Mouse (Mus musculus) heart, postnatal 10 days (tissue): ENCODE results near the gene Rap2a. TPM values are rescaled to one million over a fixed set of nuclear protein-coding genes. Genes with fewer than 3 reads are reported as not detected.

ENCODE experiments used
- DNase-seq, 2 experiments: peaks; one replicate each; pipeline ENCODE4 v3.0.0; 2021
- intact Hi-C: fragments of 180-260 bp; cut with DNase I; formaldehyde crosslinking; loops from one replicate; pipeline ENCODE4 v1.15.1; 2025
- total RNA-seq, 2 experiments: library from RNA; stranded (reverse); gene quantifications; 2 replicates each; pipeline ENCODE4 v1.2.3; 2021

Gene Rap2a
- total RNA-seq: 10 to 100 TPM; 20.2 to 24.0 TPM

GRCm38 (mm10) chr14:120477982-120478568 lies at the start of gene Rap2a:
TSS of gene Rap2a (plus strand) at chr14:120478444.
- DNase-seq: peak; percentile 97
- intact Hi-C loops: loop anchor here (2.0 to 5.0 kb wide), 5 partner anchors 54 to 341 kb away; partner anchors contain the start of gene Mbnl2

DNA sequence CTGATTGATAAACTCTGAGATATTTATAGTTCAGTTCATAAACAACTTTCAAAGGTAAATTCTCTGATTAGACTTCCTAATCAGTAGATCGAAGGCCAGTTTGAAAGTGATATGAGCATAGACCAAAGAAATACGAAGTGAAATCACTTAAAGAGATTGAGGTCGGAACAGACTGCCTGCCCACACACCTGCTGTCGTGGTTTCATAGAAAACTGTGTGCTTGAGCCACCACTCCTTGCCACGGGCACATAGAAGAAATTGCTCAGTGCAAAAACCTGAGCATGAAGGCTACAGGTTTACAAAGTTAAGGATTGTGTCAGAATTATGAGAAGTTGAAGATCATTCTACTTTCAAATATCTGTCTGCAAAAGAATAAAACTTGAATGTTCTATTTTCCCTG lies 49.7 kb upstream of the Rap2a start:
- no peak for DNase-seq
- intact Hi-C loops: no loop called here

- intact Hi-C loops: no loop called here
- DNase-seq: peak in 1 of 2 experiments; percentile 32
Measured at GRCm38 (mm10) chr14:120432773-120433172, 45.5 kb upstream of the Rap2a start.

DNA sequence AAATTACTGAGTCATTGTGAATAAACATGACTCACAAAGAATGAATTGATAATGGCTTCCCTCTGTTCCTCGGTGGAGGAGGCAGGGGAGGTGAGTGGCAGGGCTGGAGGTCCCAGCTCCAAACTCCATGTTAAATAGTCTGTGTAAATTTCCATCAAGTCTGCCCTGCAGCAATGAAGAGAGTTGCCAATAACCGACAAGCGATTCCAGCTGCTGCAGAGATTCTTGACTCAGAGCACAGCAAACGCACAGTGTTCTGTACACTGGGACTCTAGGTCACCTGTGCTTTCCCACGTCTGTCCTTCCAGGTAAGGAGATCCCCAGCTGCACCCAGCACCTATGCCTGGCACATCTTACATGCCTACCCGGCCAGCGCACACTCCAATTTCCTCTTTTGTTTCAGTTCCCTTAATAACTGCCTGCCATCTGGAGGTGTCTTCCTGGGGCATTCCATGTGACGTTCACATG lies 44.3 kb upstream of the Rap2a start:
- DNase-seq: no peak
- intact Hi-C loops: no loop called here

DNA sequence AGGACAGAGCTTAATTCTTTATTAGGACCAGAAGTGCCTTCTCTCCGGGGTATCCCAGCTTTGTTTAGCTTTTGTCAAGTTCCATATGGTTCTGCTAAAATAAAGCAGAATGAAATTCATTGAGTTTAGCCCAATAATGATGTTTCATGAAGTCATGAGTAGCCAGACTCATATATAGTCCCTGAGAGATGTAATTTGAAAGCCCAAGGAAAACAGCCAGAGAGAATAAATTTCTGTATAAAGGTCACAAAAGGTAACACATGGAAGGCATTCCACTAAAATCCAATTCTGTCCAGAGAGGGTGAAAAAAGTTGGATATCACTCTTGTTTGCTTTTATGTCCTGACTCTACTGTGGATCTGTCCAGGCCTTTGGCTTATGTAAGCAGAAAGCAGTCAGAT lies 43.4 kb upstream of the Rap2a start:
- intact Hi-C loops: no loop called here
- no peak for DNase-seq

DNA sequence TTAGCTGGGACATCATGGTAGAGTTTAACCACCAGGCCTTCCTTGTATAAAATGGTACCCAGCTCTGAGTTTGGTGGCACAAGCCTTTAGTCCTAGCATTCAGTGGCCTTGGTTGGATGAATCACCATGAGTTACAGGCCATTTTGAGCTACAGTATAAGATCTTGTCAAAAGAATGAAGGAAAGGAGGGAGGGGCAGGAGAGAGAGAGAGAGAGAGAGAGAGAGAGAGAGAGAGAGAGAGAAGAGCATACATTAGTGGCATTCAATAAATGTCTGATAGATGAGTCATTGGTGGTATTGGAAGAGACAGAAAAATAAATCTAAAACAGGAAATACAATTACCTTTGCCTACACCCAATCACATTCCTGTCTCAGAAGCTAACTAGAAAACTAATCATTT lies 37.5 kb upstream of the Rap2a start:
- intact Hi-C loops: no loop called here
- DNase-seq: no peak

DNA sequence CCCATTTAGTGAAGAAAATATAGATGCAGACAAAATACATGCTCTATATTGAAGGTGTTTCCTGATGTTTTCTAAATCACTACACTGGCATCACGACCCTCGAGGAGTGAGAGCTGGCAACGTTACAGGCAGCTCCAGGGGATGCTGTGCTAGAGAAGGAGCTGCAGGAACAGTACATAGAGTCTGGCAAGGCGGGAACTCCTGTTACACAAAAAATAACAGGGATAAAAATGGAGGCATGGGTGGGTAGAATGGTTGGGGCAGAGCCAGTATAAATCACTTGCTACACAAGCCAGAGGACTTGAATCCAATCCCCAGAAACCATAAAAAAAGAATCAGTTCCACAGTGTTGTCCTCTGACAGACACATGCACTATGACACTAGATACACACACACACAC lies 37.0 kb upstream of the Rap2a start:
- intact Hi-C loops: no loop called here
- no peak for DNase-seq

DNA sequence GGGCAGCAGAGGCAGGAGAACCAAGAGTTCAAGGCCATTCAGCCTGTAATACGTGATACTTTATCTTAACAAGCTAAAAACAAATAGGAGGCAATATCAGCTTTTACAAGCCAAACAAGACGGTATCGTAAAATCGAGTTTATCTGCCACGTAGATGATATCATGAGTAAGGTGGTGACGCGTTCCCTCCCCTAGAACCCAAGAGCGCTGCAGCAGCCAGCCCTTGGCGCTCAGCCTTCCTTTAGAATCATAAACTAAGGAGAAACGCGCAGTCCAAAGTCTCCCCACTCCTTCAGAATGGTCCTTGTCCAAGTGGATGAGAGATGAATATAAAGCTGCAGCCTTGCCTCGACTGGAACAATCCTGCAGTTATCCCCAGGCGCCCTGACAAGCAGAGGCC lies 36.4 kb upstream of the Rap2a start:
- DNase-seq: no peak
- intact Hi-C loops: no loop called here

- intact Hi-C loops: no loop called here
Measured at GRCm38 (mm10) chr14:120454221-120454620, 24.0 kb upstream of the Rap2a start.

DNA sequence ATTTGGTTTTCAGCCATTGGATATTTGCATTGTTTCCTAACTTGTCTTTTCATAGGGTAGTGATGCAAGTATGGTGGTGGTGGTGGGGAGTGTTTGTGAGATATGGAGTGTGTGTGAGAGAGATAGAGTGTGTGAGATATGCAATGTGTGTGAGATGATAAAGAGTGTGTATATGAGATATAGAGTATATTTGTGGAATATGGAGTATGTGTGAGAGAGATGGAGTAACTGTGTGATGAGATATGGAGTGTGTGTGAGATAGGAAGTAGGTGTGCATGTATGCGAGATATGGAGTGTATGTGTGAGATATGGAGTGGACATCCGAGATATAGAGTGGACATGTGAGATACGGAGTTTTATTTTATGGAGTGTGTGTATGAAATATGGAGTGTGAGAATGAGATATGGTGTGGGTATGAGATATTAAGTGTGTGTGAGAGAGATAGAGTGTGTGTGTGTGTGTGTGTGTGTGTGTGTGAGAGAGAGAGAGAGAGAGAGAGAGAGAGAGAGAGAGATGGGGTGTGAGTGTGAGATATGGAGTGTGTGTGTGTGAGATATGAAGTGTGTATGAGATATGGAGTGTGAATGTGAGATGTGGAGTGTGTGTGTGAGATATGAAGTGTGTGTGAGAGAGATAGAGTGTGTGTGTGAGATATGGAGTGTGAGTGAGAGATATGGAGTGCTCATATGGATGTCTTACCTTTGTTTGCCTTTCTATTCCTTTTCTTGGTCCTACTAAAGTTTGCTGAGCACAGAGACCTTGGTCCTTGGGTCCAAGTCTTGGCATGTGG lies 14.1 kb upstream of the Rap2a start:
- no peak for DNase-seq
- intact Hi-C loops: no loop called here

More at GRCm38 (mm10) chr14:120454221-120454620, 24.0 kb upstream of the Rap2a start:
- DNase-seq: no peak

DNA sequence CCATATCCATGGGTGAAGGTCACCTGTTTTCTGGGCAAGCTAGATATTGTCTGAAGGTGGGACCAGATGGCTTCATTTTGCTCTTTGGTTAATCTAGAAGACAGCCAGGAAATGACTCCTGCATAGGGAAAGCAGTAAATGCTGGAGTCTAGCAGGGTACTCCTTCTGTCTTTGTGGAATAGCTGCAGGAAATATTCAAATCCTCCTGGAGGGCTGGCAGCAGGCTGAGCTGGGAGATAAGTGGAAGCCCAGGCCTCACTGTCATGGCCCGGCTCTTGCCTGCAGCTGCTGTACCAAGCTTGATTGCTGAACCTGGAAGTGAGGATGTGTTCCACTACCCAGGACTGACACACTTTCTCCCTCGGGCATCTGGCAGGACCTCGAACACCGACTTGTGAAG lies 11.4 kb upstream of the Rap2a start:
- intact Hi-C loops: no loop called here

DNA sequence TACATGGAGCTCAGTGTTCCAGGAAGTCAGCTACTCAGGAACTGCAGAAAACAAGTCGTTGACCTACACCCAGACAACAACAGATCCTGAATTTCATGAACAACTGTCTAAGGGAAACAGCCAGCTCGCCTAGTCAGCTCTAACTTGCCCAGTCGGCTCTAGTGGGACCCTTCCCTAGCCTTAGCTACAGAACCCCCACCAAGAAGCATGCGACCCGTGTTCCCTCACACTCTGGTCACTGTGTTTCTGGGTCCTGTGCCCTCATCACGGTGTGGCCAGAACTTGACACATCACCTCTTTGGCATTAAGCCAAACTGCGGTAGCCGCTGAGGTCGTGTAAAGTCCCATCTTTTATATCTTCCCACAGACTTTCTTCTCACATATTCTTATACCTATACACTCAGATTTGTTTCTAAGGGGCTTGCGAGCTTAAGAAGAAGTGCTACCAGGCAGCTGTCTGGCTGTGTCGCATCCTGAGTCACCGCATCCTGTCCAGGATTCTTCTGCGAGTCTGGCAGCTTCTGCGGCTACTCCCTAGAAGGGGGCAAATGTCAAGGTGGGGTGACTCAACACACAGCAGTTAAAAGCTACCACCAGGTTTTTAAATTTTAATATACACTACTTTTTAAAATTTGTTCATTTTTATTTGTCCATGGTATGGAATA lies 9.0 kb upstream of the Rap2a start:
- DNase-seq: no peak
- intact Hi-C loops: no loop called here

More for the DNA sequence above, 11.4 kb upstream of the Rap2a start:
- no peak for DNase-seq

- no peak for DNase-seq
- intact Hi-C loops: loop anchor here (5.0 kb wide), 4 partner anchors 56 to 339 kb away; partner anchors contain the start of gene Mbnl2
Measured at GRCm38 (mm10) chr14:120476186-120476697, 2.0 kb upstream of the Rap2a start.

- peak; percentile 98 to 99 for DNase-seq
- intact Hi-C loops: loop anchor here (5.0 kb wide), 4 partner anchors 55 to 340 kb away; partner anchors contain the start of gene Mbnl2
Measured at GRCm38 (mm10) chr14:120477288-120477981, 809 bp upstream of the Rap2a start.

DNA sequence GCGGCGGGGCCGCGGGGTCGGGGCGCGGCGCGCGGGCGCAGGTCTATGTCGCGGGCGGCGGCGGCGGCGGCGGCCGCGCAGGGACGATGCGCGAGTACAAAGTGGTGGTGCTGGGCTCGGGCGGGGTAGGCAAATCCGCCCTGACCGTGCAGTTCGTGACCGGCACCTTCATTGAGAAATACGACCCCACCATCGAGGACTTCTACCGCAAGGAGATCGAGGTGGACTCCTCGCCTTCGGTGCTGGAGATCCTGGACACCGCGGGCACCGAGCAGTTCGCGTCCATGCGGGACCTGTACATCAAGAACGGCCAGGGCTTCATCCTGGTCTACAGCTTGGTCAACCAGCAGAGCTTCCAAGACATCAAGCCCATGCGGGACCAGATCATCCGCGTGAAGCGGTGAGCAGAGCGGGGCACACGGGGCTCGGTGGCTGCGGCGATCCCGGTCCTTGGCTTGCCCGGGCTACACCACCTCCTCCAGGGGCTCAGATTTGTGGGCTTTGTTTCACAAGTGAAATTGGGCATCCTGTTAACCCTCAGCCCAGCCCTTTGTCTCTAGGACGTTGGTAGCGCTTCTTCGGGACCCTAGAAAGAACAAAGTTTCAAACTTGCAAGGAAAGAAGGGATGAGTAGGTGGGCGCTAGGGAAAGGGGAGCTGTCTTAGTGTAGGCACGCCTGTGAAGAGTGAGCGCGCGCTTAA lies 547 bp downstream of the Rap2a start:
- peak; percentile 56 to 61 for DNase-seq
- intact Hi-C loops: loop anchor here (2.0 to 5.0 kb wide), 5 partner anchors 54 to 341 kb away; partner anchors contain the start of gene Mbnl2

DNA sequence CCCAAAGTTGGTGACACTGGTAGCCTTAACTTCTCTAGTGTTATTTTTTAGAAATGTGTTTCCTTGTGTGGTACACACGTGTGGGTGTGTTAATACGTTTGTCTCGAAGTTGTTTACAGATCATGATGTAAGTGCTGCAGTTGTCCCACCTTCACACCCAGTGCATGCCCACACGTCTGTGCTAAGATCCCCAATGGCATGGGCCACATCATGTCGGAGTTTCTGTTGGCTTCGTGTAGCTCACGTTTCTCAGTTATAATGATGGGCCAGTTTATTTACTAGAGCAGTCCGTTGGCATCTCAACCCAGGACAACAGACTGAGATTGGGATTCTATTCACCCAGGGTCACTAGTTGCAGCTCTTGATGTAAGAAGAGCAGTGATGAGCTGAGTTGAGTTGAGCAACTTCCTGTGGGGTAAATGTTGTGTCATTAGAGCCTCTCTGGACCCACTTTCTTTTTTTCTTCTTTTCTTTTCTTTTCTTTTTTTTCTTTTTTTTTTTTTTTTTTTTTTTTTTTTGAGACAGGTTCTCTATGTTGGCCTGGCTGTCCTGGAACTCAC lies 2.2 kb downstream of the Rap2a start:
- intact Hi-C loops: no loop called here
- no peak for DNase-seq

GRCm38 (mm10) chr14:120480927-120481326 lies 2.7 kb downstream of the Rap2a start:
- intact Hi-C loops: no loop called here
- DNase-seq: no peak

DNA sequence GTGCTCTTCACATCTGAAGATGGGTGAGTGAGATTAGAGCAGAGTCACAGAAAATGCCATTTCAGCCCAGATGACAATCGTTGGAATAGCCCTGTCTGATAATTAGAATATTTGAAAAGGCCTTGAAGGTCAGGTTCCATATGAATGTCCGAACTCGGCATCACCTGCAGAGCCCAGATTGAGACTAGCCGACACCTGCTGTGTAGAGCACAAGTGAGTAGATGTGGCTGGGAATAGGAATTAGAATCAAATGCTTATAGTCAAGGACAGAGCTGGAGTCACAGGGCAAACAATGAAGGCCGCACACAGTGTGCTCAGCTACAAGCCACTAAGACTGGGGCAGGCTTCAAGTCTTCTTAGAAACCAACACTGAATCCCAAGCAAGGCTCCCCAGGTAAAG lies 6.3 kb downstream of the Rap2a start:
- intact Hi-C loops: no loop called here
- no peak for DNase-seq

- DNase-seq: peak; percentile 25 to 27
- intact Hi-C loops: no loop called here
Measured at GRCm38 (mm10) chr14:120496284-120496683, 18.0 kb downstream of the Rap2a start.

DNA sequence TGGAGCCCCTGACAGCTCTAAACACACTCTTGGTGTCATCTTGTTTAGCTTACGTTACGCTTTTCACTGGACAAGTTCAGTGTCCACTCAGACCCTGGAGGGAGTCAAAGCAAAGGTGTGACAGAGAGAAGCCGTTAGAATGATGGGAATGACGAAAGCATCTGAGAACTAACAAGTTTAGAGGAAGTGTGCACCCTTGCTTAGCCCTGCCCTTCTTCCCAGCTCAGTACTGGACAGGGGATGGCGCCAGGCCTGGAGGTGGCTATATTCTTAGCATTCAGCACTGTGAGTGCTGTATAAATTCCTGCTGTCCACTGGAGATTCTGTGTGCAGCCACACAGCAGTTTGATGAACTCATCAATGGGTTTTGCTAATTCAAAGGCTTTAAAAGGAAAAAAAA lies 18.6 kb downstream of the Rap2a start:
- no peak for DNase-seq
- intact Hi-C loops: no loop called here
